Mouse (Mus musculus): ENCODE measurements at regions not wholly inside any gene's neighbourhood (a gene's known extent, or its start where the extent isn't known, plus 50 kb on each side); places are given as distances from the start of the nearest gene placed in this dataset.

DNA sequence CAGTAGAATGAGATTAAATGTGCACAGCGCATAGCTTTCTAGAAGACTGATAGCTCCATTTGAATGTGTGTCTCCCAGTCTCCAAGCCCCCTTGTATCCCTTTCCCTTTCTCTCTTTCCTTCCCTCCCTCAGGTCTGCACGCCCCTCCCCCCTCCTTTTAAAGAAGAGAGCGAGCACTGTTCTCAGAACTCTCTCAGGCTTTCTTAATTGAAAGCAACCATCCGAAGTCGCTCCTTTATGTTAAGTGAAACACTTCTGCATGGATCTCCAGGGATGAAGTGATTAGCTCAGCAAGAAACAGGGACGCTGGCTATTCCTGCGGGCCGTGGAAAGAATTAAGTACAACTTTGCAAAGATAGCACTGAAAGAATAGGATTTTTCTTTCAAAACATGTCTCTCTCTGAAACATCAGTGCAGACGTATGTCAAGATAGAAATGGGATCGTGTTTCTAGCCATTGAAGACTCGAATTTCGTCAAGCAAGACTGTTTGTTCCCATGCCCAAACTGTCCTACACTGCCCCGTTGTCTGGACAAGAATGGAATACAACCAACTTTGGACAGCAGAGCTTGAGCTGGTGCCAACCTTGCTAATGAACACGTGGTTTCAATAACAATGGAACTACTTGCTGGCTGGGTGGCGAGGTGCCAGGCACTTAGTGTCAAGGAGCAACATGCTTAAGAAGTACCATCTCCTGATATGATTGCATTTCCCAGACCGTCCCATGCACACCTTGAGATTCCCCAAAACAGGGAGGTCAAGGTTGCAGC lies 289.2 kb upstream of the Rnaseh2b start:
- TF ChIP-seq CTCF (IDR thresholded peaks at IDR 0.05; ENCODE audit: low read depth, low read length) (no peak), GATA1 (IDR thresholded peaks at IDR 0.05; ENCODE audit: borderline replicate concordance, low read length) (no peak)

Measured in G1E (cell line).